Mouse (Mus musculus) cerebellum, adult 2 months (tissue): ENCODE data around the gene Gpc6. TPM values are rescaled to one million over a fixed set of nuclear protein-coding genes. Genes with fewer than 3 reads are reported as not detected.
"Not testable (repeated sequence)": the region's sequence is repeated elsewhere in the genome, so short reads cannot be mapped to it uniquely, and the experiment has no call there.

ENCODE experiments used
- DNase-seq, 2 experiments: peaks; one replicate each; pipeline ENCODE4 v3.0.0; 2021
- H3K27ac ChIP-seq: fragments of 200-500 bp; 2 replicates; pipeline ENCODE4 v1.5.1; 2012; ENCODE audit warnings: low read length, control low read depth, inconsistent platforms; ENCODE audit not compliant: insufficient read depth
- H3K27me3 ChIP-seq: fragments of 200-500 bp; 2 replicates; pipeline ENCODE4 v1.6.1; 2012; ENCODE audit warnings: inconsistent platforms, mild to moderate bottlenecking, low read length, moderate library complexity; ENCODE audit not compliant: control insufficient read depth, insufficient read depth
- H3K4me1 ChIP-seq: fragments of 200-500 bp; 2 replicates; pipeline ENCODE4 v1.6.1; 2011; ENCODE audit warnings: low read length; ENCODE audit not compliant: control insufficient read depth, insufficient read depth
- H3K4me3 ChIP-seq: fragments of 200-500 bp; replicated peaks from 2 replicates; pipeline ENCODE3; 2011; ENCODE audit warnings: mild to moderate bottlenecking, low read depth, low read length, control low read depth; ENCODE audit not compliant: insufficient read depth
- CTCF ChIP-seq: fragments of 200-500 bp; IDR thresholded peaks from 2 replicates; pipeline ENCODE4 v1.5.1; 2011; ENCODE audit warnings: low read depth, mild to moderate bottlenecking, control low read depth, low read length, moderate library complexity, borderline replicate concordance; ENCODE audit not compliant: insufficient read depth
- POLR2A ChIP-seq: fragments of 200-500 bp; IDR thresholded peaks from 2 replicates; pipeline ENCODE4 v1.6.1; 2011; ENCODE audit warnings: low read length, control low read depth, borderline replicate concordance; ENCODE audit not compliant: insufficient read depth
- WGBS: fragments of 180-500 bp; shearing (Covaris S2); methylation state at CpG from one replicate; pipeline ENCODE4 v1.1.7; 2018; 5-methylcytosine and 5-hydroxymethylcytosine counted together
- polyA plus RNA-seq: library from polyadenylated mRNA; depleted of rRNA; stranded (reverse); fragments of >200 nt; gene quantifications from 2 replicates; pipeline ENCODE4 v1.2.3, GENCODE M21; 2012

Gpc6 gene
- polyA plus RNA-seq, 1 experiment, result 5.3 TPM

DNA sequence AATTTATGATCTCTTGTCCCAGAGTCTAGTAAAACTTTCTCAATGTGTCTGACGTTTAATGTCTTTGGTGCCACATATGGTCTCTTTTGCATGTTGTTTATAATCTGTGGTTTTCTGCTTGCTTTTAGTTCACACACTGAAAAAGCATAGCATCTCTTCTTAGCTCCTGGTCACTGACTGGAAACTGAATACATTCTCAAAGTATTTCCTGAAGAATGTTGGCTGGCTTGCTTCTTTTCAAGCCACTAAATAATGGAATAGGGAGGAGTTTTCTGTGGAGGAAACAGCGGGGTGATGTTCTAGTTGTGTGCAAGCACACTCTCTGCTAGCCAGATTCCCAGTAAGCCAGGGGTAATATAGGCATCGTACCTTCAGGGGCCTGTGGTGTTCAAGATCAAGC, 502.7 kb downstream of the Gpc6 start:
- H3K27ac ChIP-seq, result no peak overlapping the region
- no peak for DNase-seq
- H3K4me1 ChIP-seq, result no peaks in the 10 kb centered on the region
- no peaks in the 10 kb centered on the region for H3K27me3 ChIP-seq
- 69% methylated on average over 3 of the region's 3 CpGs for WGBS
- TF ChIP-seq CTCF (no peak), POLR2A (no peak)
- no peak overlapping the region for H3K4me3 ChIP-seq

DNA sequence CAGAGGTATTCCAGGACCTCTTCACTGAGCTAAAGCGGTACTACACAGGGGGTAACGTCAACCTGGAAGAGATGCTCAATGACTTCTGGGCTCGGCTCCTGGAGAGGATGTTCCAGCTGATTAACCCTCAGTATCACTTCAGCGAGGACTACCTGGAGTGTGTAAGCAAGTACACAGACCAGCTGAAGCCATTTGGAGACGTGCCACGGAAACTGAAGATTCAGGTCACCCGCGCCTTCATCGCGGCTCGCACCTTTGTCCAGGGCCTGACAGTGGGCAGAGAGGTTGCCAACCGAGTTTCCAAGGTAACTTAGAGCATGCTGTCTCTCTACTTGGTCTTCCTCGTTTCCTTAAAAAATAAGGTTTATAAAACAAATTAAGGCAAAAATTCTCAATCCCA, 510.6 kb downstream of the Gpc6 start:
- Histone ChIP-seq H3K27me3 (no peaks in the 10 kb centered on the region), H3K27ac (no peak overlapping the region), H3K4me3 (no peak overlapping the region), H3K4me1 (no peaks in the 10 kb centered on the region)
- TF ChIP-seq CTCF, result no peak
- TF ChIP-seq POLR2A, result no peak
- peak; percentile 12 to 29 for DNase-seq
- 62% methylated on average over 13 of the region's 13 CpGs for WGBS

- H3K4me3 ChIP-seq, H3K4me1 ChIP-seq, H3K27me3 ChIP-seq, DNase-seq, H3K27ac ChIP-seq: not testable (repeated sequence)
- 100% methylated on average over 2 of the region's 2 CpGs for WGBS
Measured at GRCm38 (mm10) chr14:117446675-117447231, 521.6 kb downstream of the Gpc6 start.

GRCm38 (mm10) chr14:117451391-117451991, 526.4 kb downstream of the Gpc6 start:
- no peaks in the 10 kb centered on the region for H3K4me1 ChIP-seq
- H3K27me3 ChIP-seq, result no peaks in the 10 kb centered on the region
- no peak overlapping the region for H3K4me3 ChIP-seq
- H3K27ac ChIP-seq, result no peak overlapping the region
- no peak for DNase-seq
- TF ChIP-seq POLR2A (no peak), CTCF (no peak)
- WGBS, result 24% methylated on average over 3 of the region's 3 CpGs

DNA sequence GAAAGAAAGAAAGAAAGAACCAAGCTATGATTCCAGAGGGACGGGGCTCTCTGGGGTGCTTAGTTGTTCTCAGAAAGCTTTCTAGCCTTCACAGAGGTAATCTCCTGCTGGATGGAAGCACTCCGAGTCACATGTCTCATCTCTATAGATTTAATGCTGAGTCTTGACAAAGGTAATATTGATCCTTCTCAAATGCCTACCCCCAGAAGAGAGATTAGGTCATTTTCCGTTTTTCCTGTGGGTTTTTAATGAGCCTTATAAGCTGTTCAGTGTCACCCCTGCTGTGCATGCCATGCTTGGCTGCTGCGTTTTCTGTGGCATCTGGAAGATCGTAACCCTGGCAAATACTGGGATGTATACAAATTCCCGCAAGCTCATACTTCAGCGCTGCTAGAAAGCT, 527.0 kb downstream of the Gpc6 start:
- no peaks in the 10 kb centered on the region for H3K27me3 ChIP-seq
- no peak for DNase-seq
- no peak overlapping the region for H3K4me3 ChIP-seq
- no peak overlapping the region for H3K27ac ChIP-seq
- H3K4me1 ChIP-seq, result no peaks in the 10 kb centered on the region
- TF ChIP-seq POLR2A (no peak), CTCF (no peak)
- 43% methylated on average over 7 of the region's 7 CpGs for WGBS

- 36% methylated on average over 2 of the region's 2 CpGs for WGBS
- Histone ChIP-seq H3K4me3 (no peak overlapping the region), H3K27ac (no peak overlapping the region), H3K27me3 (no peaks in the 10 kb centered on the region), H3K4me1 (no peaks in the 10 kb centered on the region)
- DNase-seq, result peak in 1 of 2 experiments; percentile 10
- TF ChIP-seq CTCF (no peak), POLR2A (no peak)
Measured at GRCm38 (mm10) chr14:117473378-117473777, 548.3 kb downstream of the Gpc6 start.

- Histone ChIP-seq H3K4me3 (no peak overlapping the region), H3K4me1 (no peaks in the 10 kb centered on the region), H3K27me3 (no peaks in the 10 kb centered on the region), H3K27ac (no peak overlapping the region)
- TF ChIP-seq CTCF (no peak), POLR2A (no peak)
- DNase-seq, result no peak
- WGBS, result 32% methylated on average over 3 of the region's 3 CpGs
Measured at GRCm38 (mm10) chr14:117478879-117479278, 553.8 kb downstream of the Gpc6 start.

DNA sequence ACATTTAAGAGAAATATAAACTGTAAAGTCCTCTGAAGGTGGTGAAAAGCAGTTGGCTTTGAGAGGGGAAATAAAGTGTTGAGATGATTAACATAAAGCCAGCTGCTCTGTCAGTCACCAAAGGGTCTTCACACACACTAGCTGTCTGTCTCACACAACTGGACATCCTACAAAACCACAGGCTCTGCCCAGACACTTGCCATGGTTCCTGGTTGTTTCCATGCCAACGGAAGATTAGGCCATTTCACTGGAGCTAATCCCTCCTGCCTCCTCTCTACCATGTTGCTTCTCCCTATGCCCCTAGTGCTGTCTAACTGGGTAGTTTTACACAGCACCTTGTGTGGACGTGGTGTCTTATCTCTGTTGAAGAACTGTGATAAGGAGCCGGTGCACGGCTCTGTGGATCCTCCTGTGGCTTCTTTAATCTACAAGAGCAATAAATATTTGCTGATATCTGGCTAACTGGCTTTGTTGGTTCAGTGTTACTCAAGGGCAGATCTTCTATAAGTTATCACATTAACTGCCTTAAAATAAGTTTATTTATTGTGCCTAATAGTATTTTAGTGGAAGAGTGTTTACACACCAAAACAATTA, 562.1 kb downstream of the Gpc6 start:
- H3K27ac ChIP-seq, result no peak overlapping the region
- TF ChIP-seq CTCF (no peak), POLR2A (no peak)
- no peak for DNase-seq
- H3K4me1 ChIP-seq, result no peaks in the 10 kb centered on the region
- WGBS, result 72% methylated on average over 4 of the region's 4 CpGs
- H3K27me3 ChIP-seq, result no peaks in the 10 kb centered on the region
- no peak overlapping the region for H3K4me3 ChIP-seq
